Mouse (Mus musculus) myocyte (in vitro differentiated cells): ENCODE measurements around the gene Zfp334. TPM values are rescaled to one million over a fixed set of nuclear protein-coding genes. Genes with fewer than 3 reads are reported as not detected.

ENCODE experiments used
- H3K27me3 ChIP-seq: one replicate; pipeline ENCODE4 v1.6.1; 2011; ENCODE audit not compliant: control insufficient read depth, insufficient read depth, insufficient read length
- H3K36me3 ChIP-seq: one replicate; pipeline ENCODE4 v1.6.1; 2011; ENCODE audit not compliant: control insufficient read depth, insufficient read depth
- H3K4me2 ChIP-seq: one replicate; pipeline ENCODE4 v1.6.1; 2011; ENCODE audit warnings: low read depth, control low read depth
- H3K4me3 ChIP-seq: one replicate; pipeline ENCODE4 v1.5.1; 2011; ENCODE audit warnings: mild to moderate bottlenecking, control low read depth, moderate library complexity
- H3K79me2 ChIP-seq: one replicate; pipeline ENCODE4 v1.6.1; 2011; ENCODE audit not compliant: control insufficient read depth, insufficient read depth
- H3ac ChIP-seq: one replicate; pipeline ENCODE4 v1.6.1; 2011; ENCODE audit not compliant: control insufficient read depth, insufficient read length
- CEBPB ChIP-seq: IDR thresholded peaks from 2 replicates; pipeline ENCODE4 v1.6.1; 2011; ENCODE audit warnings: mild to moderate bottlenecking, moderate library complexity; ENCODE audit not compliant: poor library complexity, insufficient read depth, severe bottlenecking
- E2F4 ChIP-seq: IDR thresholded peaks from one replicate; pipeline ENCODE4 v1.6.1; 2011; ENCODE audit warnings: mild to moderate bottlenecking, control low read depth, moderate library complexity; ENCODE audit not compliant: insufficient read depth
- MAX ChIP-seq: IDR thresholded peaks from one replicate; pipeline ENCODE4 v1.6.1; 2011; ENCODE audit warnings: low read depth, mild to moderate bottlenecking, control low read depth
- MYOD1 ChIP-seq, 3 experiments: IDR thresholded peaks; one replicate each; pipeline ENCODE4 v1.6.1; 2011; ENCODE audit warnings: control low read depth in 2 of 3, low read depth in 2 of 3, mild to moderate bottlenecking in 2 of 3, moderate library complexity in 1 of 3; ENCODE audit not compliant: insufficient read length in 2 of 3, control insufficient read depth in 1 of 3
- MYOG ChIP-seq, 3 experiments: IDR thresholded peaks; one replicate each; pipeline ENCODE4 v1.6.1; 2011; ENCODE audit warnings: control low read depth in 2 of 3, low read depth in 2 of 3, mild to moderate bottlenecking in 2 of 3; ENCODE audit not compliant: insufficient read length in 2 of 3, control insufficient read depth in 1 of 3, insufficient read depth in 1 of 3
- POLR2A ChIP-seq: IDR thresholded peaks from one replicate; pipeline ENCODE4 v1.6.1; 2011; ENCODE audit warnings: low read depth, mild to moderate bottlenecking, control low read depth, moderate library complexity; ENCODE audit not compliant: insufficient read length
- POLR2AphosphoS2 ChIP-seq: IDR thresholded peaks from one replicate; pipeline ENCODE4 v1.6.1; 2011; ENCODE audit warnings: low read depth, control low read depth; ENCODE audit not compliant: insufficient read length
- REST ChIP-seq: IDR thresholded peaks from one replicate; pipeline ENCODE4 v1.6.1; 2011; ENCODE audit warnings: mild to moderate bottlenecking, control low read depth, moderate library complexity; ENCODE audit not compliant: insufficient read depth, insufficient read length
- SRF ChIP-seq: IDR thresholded peaks from one replicate; pipeline ENCODE4 v1.6.1; 2011; ENCODE audit warnings: low read depth; ENCODE audit not compliant: control insufficient read depth, insufficient read length
- TCF12 ChIP-seq: IDR thresholded peaks from one replicate; pipeline ENCODE4 v1.6.1; 2011; ENCODE audit warnings: mild to moderate bottlenecking, control low read depth; ENCODE audit not compliant: poor library complexity, insufficient read depth, severe bottlenecking
- TCF3 ChIP-seq: IDR thresholded peaks from one replicate; pipeline ENCODE4 v1.6.1; 2011; ENCODE audit warnings: low read depth, control low read depth; ENCODE audit not compliant: insufficient read length
- USF1 ChIP-seq: IDR thresholded peaks from one replicate; pipeline ENCODE4 v1.6.1; 2011; ENCODE audit warnings: low read depth, mild to moderate bottlenecking, control low read depth, moderate library complexity
- polyA plus RNA-seq: library from polyadenylated mRNA; unstranded; fragments of >200 nt; fragmentation: generic; extraction: Trizol; gene quantifications from one replicate; pipeline ENCODE4 v1.2.1, GENCODE M21; 2012; ENCODE audit warnings: missing spikeins

Gene Zfp334
- polyA plus RNA-seq, 1 experiment, result 1.5 TPM

- peaks cover 44% of the 10 kb centered on the region for H3K79me2 ChIP-seq
- peak; percentile 64 for TF ChIP-seq E2F4
- TF ChIP-seq MYOG (IDR thresholded peaks at IDR 0.05; ENCODE audit: control insufficient read depth in 1 of 3, insufficient read depth in 1 of 3, insufficient read length in 2 of 3, low read depth in 2 of 3), result peak in 1 of 3 experiments; percentile 47
- TF ChIP-seq TCF12, result no peak
- no peak for TF ChIP-seq TCF3
- TF ChIP-seq USF1, result no peak
- peak; percentile 76 for TF ChIP-seq POLR2AphosphoS2
- TF ChIP-seq MYOD1 (IDR thresholded peaks at IDR 0.05; ENCODE audit: control insufficient read depth in 1 of 3, insufficient read length in 2 of 3, low read depth in 2 of 3), result peak in 1 of 3 experiments; percentile 88
- no peak for TF ChIP-seq CEBPB
- no peak for TF ChIP-seq REST
- TF ChIP-seq MAX, result no peak
- TF ChIP-seq SRF, result peak; percentile 44
- TF ChIP-seq POLR2A, result peak; percentile 81
- H3K36me3 ChIP-seq, result no peaks in the 10 kb centered on the region
- H3ac ChIP-seq, result peak within 1 kb of the TSS; percentile 42
- H3K4me3 ChIP-seq, result peak within 1 kb of the TSS; percentile 78
- H3K4me2 ChIP-seq, result peak within 1 kb of the TSS; percentile 98
- no peaks in the 10 kb centered on the region for H3K27me3 ChIP-seq
Measured at GRCm38 (mm10) chr2:165326304-165327190, 61.5 kb downstream of the Zfp334 start, which contains the start of gene Elmo2. Gene Elmo2, minus strand, starts transcription at chr2:165326479.

GRCm38 (mm10) chr2:165325521-165326303 lies 62.3 kb downstream of the Zfp334 start:
- Histone ChIP-seq H3K79me2 (peaks cover 45% of the 10 kb centered on the region), H3ac (peak overlapping the region; percentile 42), H3K36me3 (no peaks in the 10 kb centered on the region), H3K4me3 (peak overlapping the region; percentile 78), H3K4me2 (peak overlapping the region; percentile 90), H3K27me3 (no peaks in the 10 kb centered on the region)
- TF ChIP-seq MYOD1 (IDR thresholded peaks at IDR 0.05; ENCODE audit: control insufficient read depth in 1 of 3, insufficient read length in 2 of 3, low read depth in 2 of 3), result peak in 1 of 3 experiments; percentile 16
- no peak for TF ChIP-seq TCF12

Other genes starting within 250 kb of the Zfp334 start
- gene Cdh22, start 153.4 kb downstream of the Zfp334 start, polyA plus RNA-seq, result 1.5 TPM
- gene Slc35c2, start 100.4 kb downstream of the Zfp334 start, polyA plus RNA-seq, result 50.3 TPM
- gene Elmo2, start 61.8 kb downstream of the Zfp334 start, polyA plus RNA-seq, result 20.4 TPM
- not detected for gene Zfp663, start 19.5 kb downstream of the Zfp334 start, polyA plus RNA-seq
- not detected for gene Ocstamp, start 12.1 kb upstream of the Zfp334 start, polyA plus RNA-seq
- 0.04 TPM for gene Slc13a3, start 85.0 kb upstream of the Zfp334 start, polyA plus RNA-seq
- 19.7 TPM for gene Trp53rka, start 105.1 kb upstream of the Zfp334 start, polyA plus RNA-seq
- 0.05 TPM for gene Slc2a10, start 115.5 kb upstream of the Zfp334 start, polyA plus RNA-seq
- gene Eya2, start 206.8 kb upstream of the Zfp334 start, polyA plus RNA-seq, result 0.12 TPM